Mouse (Mus musculus): ENCODE measurements at regions not wholly inside any gene's neighbourhood (a gene's known extent, or its start where the extent isn't known, plus 50 kb on each side); places are given as distances from the start of the nearest gene placed in this dataset.
"Not testable (repeated sequence)": the region's sequence is repeated elsewhere in the genome, so short reads cannot be mapped to it uniquely, and the experiment has no call there.

GRCm38 (mm10) chr16:15430352-15430751 lies 113.1 kb downstream of the Gm21897 start:
- no peak for TF ChIP-seq CTCF (IDR thresholded peaks at IDR 0.05; ENCODE audit: low read depth)
- Histone ChIP-seq H3K27me3 (ENCODE audit: insufficient read depth, low read length) (no peaks in the 10 kb centered on the region), H3K36me3 (ENCODE audit: insufficient read depth, low read length) (no peaks in the 10 kb centered on the region), H3K4me2 (ENCODE audit: low read length) (no peak overlapping the region), H3K27ac (no peak overlapping the region), H3K4me1 (replicated peaks; ENCODE audit: insufficient read depth, low read length) (no peaks in the 10 kb centered on the region), H3K9ac (ENCODE audit: low read depth, low read length) (no peak overlapping the region), H3K4me3 (replicated peaks; ENCODE audit: low read depth, low read length) (no peak overlapping the region), H3K9me3 (replicated peaks; ENCODE audit: low read length) (no peaks in the 10 kb centered on the region)
- ATAC-seq (replicated peaks; ENCODE audit: low FRiP score, low read depth) = no peak
- 60% methylated on average over 3 of the region's 3 CpGs for WGBS
- peak; percentile 46 for DNase-seq (ENCODE audit: low spot score)

- DNase-seq (ENCODE audit: low spot score) (peak; percentile 35), ATAC-seq (replicated peaks; ENCODE audit: low FRiP score, low read depth) (no peak)
- Histone ChIP-seq H3K36me3 (ENCODE audit: insufficient read depth, low read length) (no peaks in the 10 kb centered on the region), H3K9me3 (replicated peaks; ENCODE audit: low read length) (no peaks in the 10 kb centered on the region), H3K27ac (no peak overlapping the region), H3K9ac (ENCODE audit: low read depth, low read length) (no peak overlapping the region), H3K4me2 (ENCODE audit: low read length) (no peak overlapping the region), H3K4me3 (replicated peaks; ENCODE audit: low read depth, low read length) (no peak overlapping the region), H3K27me3 (ENCODE audit: insufficient read depth, low read length) (no peaks in the 10 kb centered on the region), H3K4me1 (replicated peaks; ENCODE audit: insufficient read depth, low read length) (no peaks in the 10 kb centered on the region)
- peak; percentile 44 for TF ChIP-seq CTCF (IDR thresholded peaks at IDR 0.05; ENCODE audit: low read depth)
These were observed 115.4 kb downstream of the Gm21897 start for GRCm38 (mm10) chr16:15432681-15433080.

- H3K9ac ChIP-seq (ENCODE audit: low read depth, low read length); H3K4me1 ChIP-seq (replicated peaks; ENCODE audit: insufficient read depth, low read length); ATAC-seq (replicated peaks; ENCODE audit: low FRiP score, low read depth); DNase-seq (ENCODE audit: low spot score); H3K4me2 ChIP-seq (ENCODE audit: low read length); H3K4me3 ChIP-seq (replicated peaks; ENCODE audit: low read depth, low read length); H3K27me3 ChIP-seq (ENCODE audit: insufficient read depth, low read length); H3K9me3 ChIP-seq (replicated peaks; ENCODE audit: low read length); H3K36me3 ChIP-seq (ENCODE audit: insufficient read depth, low read length); H3K27ac ChIP-seq: not testable (repeated sequence)
These were observed 145.6 kb downstream of the Gm21897 start for GRCm38 (mm10) chr16:15462856-15463255.

- Histone ChIP-seq H3K4me3 (replicated peaks; ENCODE audit: low read depth, low read length) (no peak overlapping the region), H3K4me2 (ENCODE audit: low read length) (no peak overlapping the region), H3K9ac (ENCODE audit: low read depth, low read length) (no peak overlapping the region), H3K27me3 (ENCODE audit: insufficient read depth, low read length) (no peaks in the 10 kb centered on the region), H3K4me1 (replicated peaks; ENCODE audit: insufficient read depth, low read length) (no peaks in the 10 kb centered on the region), H3K9me3 (replicated peaks; ENCODE audit: low read length) (no peaks in the 10 kb centered on the region), H3K27ac (no peak overlapping the region), H3K36me3 (ENCODE audit: insufficient read depth, low read length) (no peaks in the 10 kb centered on the region)
- WGBS = 65% methylated on average over 4 of the region's 4 CpGs
- no peak for TF ChIP-seq CTCF (IDR thresholded peaks at IDR 0.05; ENCODE audit: low read depth)
- ATAC-seq (replicated peaks; ENCODE audit: low FRiP score, low read depth) = no peak
- no peak for DNase-seq (ENCODE audit: low spot score)
These were observed 156.6 kb downstream of the Gm21897 start for GRCm38 (mm10) chr16:15473875-15474274.

- Histone ChIP-seq H3K4me3 (replicated peaks; ENCODE audit: low read depth, low read length) (no peak overlapping the region), H3K4me1 (replicated peaks; ENCODE audit: insufficient read depth, low read length) (no peaks in the 10 kb centered on the region), H3K4me2 (ENCODE audit: low read length) (no peak overlapping the region), H3K27ac (no peak overlapping the region), H3K36me3 (ENCODE audit: insufficient read depth, low read length) (no peaks in the 10 kb centered on the region), H3K9me3 (replicated peaks; ENCODE audit: low read length) (no peaks in the 10 kb centered on the region), H3K27me3 (ENCODE audit: insufficient read depth, low read length) (no peaks in the 10 kb centered on the region), H3K9ac (ENCODE audit: low read depth, low read length) (no peak overlapping the region)
- DNase-seq (ENCODE audit: low spot score) (no peak), ATAC-seq (replicated peaks; ENCODE audit: low FRiP score, low read depth) (no peak)
- TF ChIP-seq CTCF (IDR thresholded peaks at IDR 0.05; ENCODE audit: low read depth) = no peak
- WGBS = 71% methylated on average over 1 of the region's 1 CpGs
These were observed 161.6 kb downstream of the Gm21897 start for GRCm38 (mm10) chr16:15478876-15479275.

GRCm38 (mm10) chr16:15491328-15491999 lies 174.2 kb downstream of the Gm21897 start:
- WGBS = 80% methylated on average over 3 of the region's 3 CpGs
- no peak for TF ChIP-seq CTCF (IDR thresholded peaks at IDR 0.05; ENCODE audit: low read depth)
- no peak overlapping the region for H3K4me3 ChIP-seq (replicated peaks; ENCODE audit: low read depth, low read length)
- H3K4me2 ChIP-seq (ENCODE audit: low read length) = no peak overlapping the region
- no peaks in the 10 kb centered on the region for H3K4me1 ChIP-seq (replicated peaks; ENCODE audit: insufficient read depth, low read length)
- no peak for DNase-seq (ENCODE audit: low spot score)
- H3K27ac ChIP-seq = no peak overlapping the region
- ATAC-seq (replicated peaks; ENCODE audit: low FRiP score, low read depth) = no peak
- H3K9ac ChIP-seq (ENCODE audit: low read depth, low read length) = no peak overlapping the region
- H3K9me3 ChIP-seq (replicated peaks; ENCODE audit: low read length) = no peaks in the 10 kb centered on the region
- no peaks in the 10 kb centered on the region for H3K36me3 ChIP-seq (ENCODE audit: insufficient read depth, low read length)
- H3K27me3 ChIP-seq (ENCODE audit: insufficient read depth, low read length) = no peaks in the 10 kb centered on the region

- no peak overlapping the region for H3K4me3 ChIP-seq (replicated peaks; ENCODE audit: low read depth, low read length)
- H3K27me3 ChIP-seq (ENCODE audit: insufficient read depth, low read length) = no peaks in the 10 kb centered on the region
- no peaks in the 10 kb centered on the region for H3K36me3 ChIP-seq (ENCODE audit: insufficient read depth, low read length)
- H3K9me3 ChIP-seq (replicated peaks; ENCODE audit: low read length) = no peaks in the 10 kb centered on the region
- no peak for ATAC-seq (replicated peaks; ENCODE audit: low FRiP score, low read depth)
- TF ChIP-seq CTCF (IDR thresholded peaks at IDR 0.05; ENCODE audit: low read depth) = no peak
- H3K4me2 ChIP-seq (ENCODE audit: low read length) = no peak overlapping the region
- DNase-seq (ENCODE audit: low spot score) = no peak
- no peak overlapping the region for H3K27ac ChIP-seq
- no peaks in the 10 kb centered on the region for H3K4me1 ChIP-seq (replicated peaks; ENCODE audit: insufficient read depth, low read length)
- WGBS = 61% methylated on average over 2 of the region's 2 CpGs
- H3K9ac ChIP-seq (ENCODE audit: low read depth, low read length) = no peak overlapping the region
These were observed 176.0 kb downstream of the Gm21897 start for GRCm38 (mm10) chr16:15493236-15493635.
